Mouse (Mus musculus) C2C12 (cell line): ENCODE measurements around the gene Tnip1. TPM values are rescaled to one million over a fixed set of nuclear protein-coding genes. Genes with fewer than 3 reads are reported as not detected.

ENCODE experiments used
- H3K27me3 ChIP-seq: one replicate; pipeline ENCODE4 v1.6.1; 2011; ENCODE audit not compliant: control insufficient read depth, insufficient read depth, insufficient read length
- H3K36me3 ChIP-seq: one replicate; pipeline ENCODE4 v1.6.1; 2011; ENCODE audit not compliant: control insufficient read depth, insufficient read depth
- H3K4me3 ChIP-seq: one replicate; pipeline ENCODE4 v1.5.1; 2011; ENCODE audit warnings: mild to moderate bottlenecking, control low read depth; ENCODE audit not compliant: poor library complexity, insufficient read depth, severe bottlenecking
- H3K79me2 ChIP-seq: one replicate; pipeline ENCODE4 v1.6.1; 2011; ENCODE audit not compliant: control insufficient read depth, insufficient read depth
- H3K79me3 ChIP-seq: one replicate; pipeline ENCODE4 v1.6.1; 2011; ENCODE audit warnings: low read depth, control low read depth
- H3ac ChIP-seq: one replicate; pipeline ENCODE3; 2011; ENCODE audit warnings: low read depth; ENCODE audit not compliant: control insufficient read depth, insufficient read length
- CEBPB ChIP-seq: IDR thresholded peaks from one replicate; pipeline ENCODE4 v1.6.1; 2011; ENCODE audit warnings: low read depth, mild to moderate bottlenecking, control low read depth, moderate library complexity
- CTCF ChIP-seq: IDR thresholded peaks from one replicate; pipeline ENCODE4 v1.5.1; 2011; ENCODE audit not compliant: control insufficient read depth, insufficient read depth, insufficient read length
- FOSL1 ChIP-seq: IDR thresholded peaks from one replicate; pipeline ENCODE4 v1.8.0; 2011; ENCODE audit warnings: mild to moderate bottlenecking, low read length; ENCODE audit not compliant: poor library complexity, insufficient read depth, severe bottlenecking
- MAX ChIP-seq: IDR thresholded peaks from one replicate; pipeline ENCODE4 v1.6.1; 2011; ENCODE audit warnings: mild to moderate bottlenecking, control low read depth
- MYOD1 ChIP-seq: IDR thresholded peaks from one replicate; pipeline ENCODE4 v1.6.1; 2011; ENCODE audit warnings: low read depth; ENCODE audit not compliant: control insufficient read depth, insufficient read length
- MYOG ChIP-seq: IDR thresholded peaks from one replicate; pipeline ENCODE4 v1.6.1; 2011; ENCODE audit not compliant: control insufficient read depth, insufficient read length; ENCODE audit errors: extremely low read depth
- USF1 ChIP-seq: IDR thresholded peaks from one replicate; pipeline ENCODE4 v1.6.1; 2011; ENCODE audit warnings: low read depth, mild to moderate bottlenecking, control low read depth, moderate library complexity
- polyA plus RNA-seq: library from polyadenylated mRNA; unstranded; fragments of >200 nt; fragmentation: generic; extraction: Trizol; gene quantifications from one replicate; pipeline ENCODE4 v1.2.1, GENCODE M21; 2012; ENCODE audit warnings: missing spikeins

Gene Tnip1
- polyA plus RNA-seq, 1 experiment: 18.8 TPM

- no peak for TF ChIP-seq MYOG
- TF ChIP-seq MYOD1: no peak
- TF ChIP-seq CTCF: no peak
- TF ChIP-seq MAX: no peak
- no peak for TF ChIP-seq CEBPB
- no peak for TF ChIP-seq FOSL1
- TF ChIP-seq USF1: no peak
- Histone ChIP-seq H3K79me2 (peaks cover 39% of the 10 kb centered on the region), H3K36me3 (peaks cover 27% of the 10 kb centered on the region), H3K79me3 (peaks cover 32% of the 10 kb centered on the region), H3K27me3 (no peaks in the 10 kb centered on the region), H3ac (peak overlapping the region; percentile 58), H3K4me3 (peak overlapping the region; percentile 84)
These were observed 97.2 kb downstream of the Tnip1 start for GRCm38 (mm10) chr11:54865330-54866085.

GRCm38 (mm10) chr11:54862621-54863520 lies 99.8 kb downstream of the Tnip1 start:
- Histone ChIP-seq H3K27me3 (no peaks in the 10 kb centered on the region), H3ac (no peak overlapping the region)

DNA sequence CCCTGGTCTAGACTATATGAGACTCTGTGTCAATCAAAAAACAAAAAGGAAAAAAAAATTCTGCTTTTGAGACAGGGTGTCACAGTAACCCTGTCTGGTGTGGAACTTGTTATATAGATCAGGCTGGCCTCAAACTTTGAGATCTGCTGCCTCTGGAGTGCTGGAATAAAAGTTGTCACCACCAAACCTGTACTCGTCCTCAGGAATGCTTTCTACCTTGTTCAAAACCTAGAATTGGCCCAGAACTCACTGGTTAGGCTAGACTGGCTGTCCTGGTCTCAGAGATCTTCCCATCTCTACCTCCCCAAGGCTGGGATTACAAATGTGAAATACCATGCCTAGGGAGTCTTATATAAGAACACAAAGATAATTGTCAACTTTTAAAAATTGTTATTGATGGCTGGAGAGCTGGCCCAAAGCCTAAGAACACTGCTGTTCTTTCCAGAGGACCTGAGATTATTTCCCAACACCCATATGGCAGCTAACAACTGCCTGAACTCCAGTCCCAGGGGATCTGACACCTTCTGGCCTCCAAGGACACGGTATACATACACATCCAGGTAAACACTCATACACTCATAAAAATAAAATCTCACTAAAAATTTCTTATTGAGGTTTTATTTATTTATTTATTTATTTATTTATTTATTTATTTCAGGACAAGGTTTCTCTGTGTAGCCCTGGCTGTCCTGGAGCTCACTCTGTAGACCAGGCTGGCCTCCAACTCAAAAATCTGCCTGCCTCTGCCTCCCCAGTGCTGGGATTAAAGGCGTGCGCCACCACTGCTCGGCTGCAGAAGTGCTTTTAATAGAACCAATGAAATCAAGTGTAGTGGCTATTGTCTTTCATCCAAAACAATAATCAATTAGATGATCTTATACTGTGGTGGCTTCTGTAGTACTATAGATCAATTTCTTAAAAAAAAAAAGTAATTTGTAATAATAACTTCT lies 101.0 kb downstream of the Tnip1 start:
- H3K27me3 ChIP-seq: no peaks in the 10 kb centered on the region
- TF ChIP-seq CEBPB: no peak
- H3K79me3 ChIP-seq: peaks cover under 1% of the 10 kb centered on the region
- peaks cover 6% of the 10 kb centered on the region for H3K79me2 ChIP-seq
- H3ac ChIP-seq: no peak overlapping the region
- H3K36me3 ChIP-seq: no peaks in the 10 kb centered on the region
- H3K4me3 ChIP-seq: no peak overlapping the region

More at GRCm38 (mm10) chr11:54862621-54863520, 99.8 kb downstream of the Tnip1 start:
- H3K79me3 ChIP-seq: peaks cover 12% of the 10 kb centered on the region
- TF ChIP-seq FOSL1 (no peak), CTCF (peak; percentile 65), USF1 (peak; percentile 36)
- peaks cover 5% of the 10 kb centered on the region for H3K36me3 ChIP-seq
- H3K79me2 ChIP-seq: peaks cover 17% of the 10 kb centered on the region
- H3K4me3 ChIP-seq: no peak overlapping the region

Other genes with a start within 250 kb of the Tnip1 start
- gene Cdc42se2, start 175.2 kb downstream of the Tnip1 start, polyA plus RNA-seq: 21.8 TPM
- 0.25 TPM for gene Lyrm7, start 102.0 kb downstream of the Tnip1 start, polyA plus RNA-seq
- gene Hint1, start 96.5 kb downstream of the Tnip1 start, polyA plus RNA-seq: 1,165 TPM
- gene Gpx3, start 60.5 kb downstream of the Tnip1 start, polyA plus RNA-seq: 2.0 TPM
- 628 TPM for gene Anxa6, start 70.5 kb upstream of the Tnip1 start, polyA plus RNA-seq
- 0.04 TPM for gene Ccdc69, start 115.2 kb upstream of the Tnip1 start, polyA plus RNA-seq
- gene Gm2a, start 135.2 kb upstream of the Tnip1 start, polyA plus RNA-seq: 2.9 TPM
- gene Slc36a3, start 188.8 kb upstream of the Tnip1 start, polyA plus RNA-seq: 0.01 TPM
- not detected for gene Slc36a2, start 222.2 kb upstream of the Tnip1 start, polyA plus RNA-seq
- 4.5 TPM for gene Slc36a1, start 241.4 kb upstream of the Tnip1 start, polyA plus RNA-seq